Mouse (Mus musculus): ENCODE measurements around the gene Tubg2.

The Tubg2 gene

DNA sequence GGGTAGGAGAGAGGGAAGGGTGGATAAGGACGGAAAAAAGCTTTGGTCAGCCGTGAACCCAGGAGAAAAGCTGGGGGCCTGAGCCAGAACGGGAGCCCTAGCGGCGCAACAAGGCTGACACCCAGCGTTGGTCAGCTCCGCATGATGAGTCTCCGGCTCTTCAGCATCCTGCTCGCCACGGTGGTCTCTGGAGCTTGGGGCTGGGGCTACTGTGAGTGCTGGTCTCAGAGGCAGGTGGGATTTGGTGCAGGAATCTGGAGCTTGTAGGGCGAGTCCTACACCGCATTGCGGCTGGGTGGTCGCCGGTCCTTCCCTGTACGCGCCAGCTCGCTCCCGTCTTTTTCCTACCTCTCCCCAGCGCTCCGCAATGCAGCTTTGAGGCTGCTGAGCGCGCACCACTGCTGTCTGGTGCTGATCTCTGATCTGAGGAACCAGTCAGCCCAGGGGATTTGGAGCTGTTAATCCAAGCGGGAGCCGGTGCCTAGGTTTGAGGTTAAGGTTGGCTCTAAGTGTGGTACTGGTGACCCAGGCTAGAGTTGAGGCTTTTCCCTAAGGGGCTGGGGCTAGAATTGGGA, 20.5 kb downstream of the Tubg2 start:
- in situ Hi-C loops (cut with MboI; ENCODE audit: unreplicated experiment in 2 of 2): loop anchor here (25.0 kb wide), 1 partner anchor 814 kb away; the partner anchor contains the start of gene Hap1 (in 2 of the 2)

DNA sequence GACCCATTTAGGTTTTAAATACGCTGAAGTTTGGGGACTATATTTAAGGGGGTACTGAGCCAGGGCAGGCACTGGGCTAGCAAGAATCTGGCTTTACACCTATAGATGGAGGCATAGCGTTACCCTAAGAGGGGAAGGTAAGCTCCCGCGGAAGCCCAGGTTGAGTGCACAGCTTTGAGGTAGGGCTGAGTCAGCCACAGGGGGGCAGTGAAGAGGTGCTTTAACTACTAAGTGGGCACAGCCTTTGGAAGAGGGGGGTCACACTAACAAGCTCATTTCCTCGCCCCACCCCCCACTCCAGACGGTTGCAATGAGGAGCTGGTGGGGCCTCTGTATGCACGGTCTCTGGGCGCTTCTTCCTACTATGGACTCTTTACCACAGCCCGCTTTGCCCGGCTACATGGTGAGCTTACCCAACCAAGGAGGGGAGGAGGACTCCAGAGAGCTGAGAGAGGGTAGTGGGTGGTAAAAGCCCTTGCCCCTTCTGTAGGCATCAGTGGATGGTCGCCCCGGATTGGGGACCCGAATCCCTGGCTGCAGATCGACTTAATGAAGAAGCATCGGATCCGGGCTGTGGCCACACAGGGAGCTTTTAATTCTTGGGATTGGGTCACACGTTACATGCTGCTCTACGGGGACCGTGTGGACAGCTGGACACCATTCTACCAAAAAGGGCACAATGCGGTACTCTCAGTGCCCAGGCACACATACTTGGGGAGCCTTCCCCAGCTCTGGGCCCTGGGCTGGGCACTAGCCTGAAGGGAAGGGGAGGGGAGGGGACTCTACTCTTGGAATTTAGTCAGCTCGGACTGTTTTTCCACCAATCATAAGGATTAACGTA, 21.4 kb downstream of the Tubg2 start:
- in situ Hi-C loops (cut with MboI; ENCODE audit: unreplicated experiment in 2 of 2): loop anchor here (25.0 kb wide), 1 partner anchor 815 kb away; the partner anchor contains the start of gene Hap1 (in 2 of the 2)

DNA sequence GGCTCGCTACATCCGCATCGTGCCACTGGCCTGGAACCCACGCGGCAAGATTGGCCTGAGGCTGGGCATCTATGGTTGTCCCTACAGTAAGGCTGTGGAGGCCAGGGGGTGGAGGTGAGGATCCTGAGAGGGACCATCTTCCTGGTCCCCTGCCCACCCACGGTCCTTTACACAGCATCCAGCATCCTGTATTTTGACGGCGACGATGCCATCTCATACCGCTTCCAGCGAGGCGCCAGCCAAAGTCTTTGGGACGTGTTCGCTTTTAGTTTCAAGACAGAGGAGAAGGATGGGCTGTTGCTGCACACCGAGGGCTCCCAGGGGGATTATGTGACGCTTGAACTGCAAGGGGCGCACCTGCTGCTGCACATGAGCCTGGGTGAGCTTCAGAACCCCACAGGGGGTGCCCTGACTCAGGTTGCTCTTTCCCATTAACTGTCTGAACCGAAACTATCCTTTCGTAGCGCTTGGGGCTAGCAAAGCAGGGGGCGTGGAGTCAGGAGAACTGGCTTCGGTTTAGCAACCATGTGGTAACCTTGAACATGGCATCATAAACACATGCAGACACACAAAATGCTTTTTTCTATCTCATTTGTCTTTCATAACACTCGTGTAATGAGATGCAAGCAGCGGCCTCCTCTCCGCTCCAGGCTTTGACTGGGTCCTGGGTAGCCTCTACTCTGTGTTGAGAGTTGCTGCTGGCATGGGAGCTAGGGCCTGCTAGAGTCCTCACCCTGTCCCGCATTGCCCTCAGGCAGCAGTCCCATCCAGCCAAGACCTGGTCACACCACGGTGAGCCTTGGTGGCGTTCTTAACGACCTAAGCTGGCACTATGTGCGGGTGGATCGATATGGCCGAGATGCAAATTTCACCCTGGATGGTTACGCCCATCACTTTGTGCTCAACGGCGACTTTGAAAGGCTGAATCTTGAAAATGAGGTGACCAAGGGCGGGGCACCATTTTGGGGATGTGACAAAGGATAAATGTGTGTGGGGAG, 22.7 kb downstream of the Tubg2 start:
- in situ Hi-C loops (cut with MboI; ENCODE audit: unreplicated experiment in 2 of 2): loop anchor here (25.0 kb wide), 1 partner anchor 816 kb away; the partner anchor contains the start of gene Hap1 (in 2 of the 2)

DNA sequence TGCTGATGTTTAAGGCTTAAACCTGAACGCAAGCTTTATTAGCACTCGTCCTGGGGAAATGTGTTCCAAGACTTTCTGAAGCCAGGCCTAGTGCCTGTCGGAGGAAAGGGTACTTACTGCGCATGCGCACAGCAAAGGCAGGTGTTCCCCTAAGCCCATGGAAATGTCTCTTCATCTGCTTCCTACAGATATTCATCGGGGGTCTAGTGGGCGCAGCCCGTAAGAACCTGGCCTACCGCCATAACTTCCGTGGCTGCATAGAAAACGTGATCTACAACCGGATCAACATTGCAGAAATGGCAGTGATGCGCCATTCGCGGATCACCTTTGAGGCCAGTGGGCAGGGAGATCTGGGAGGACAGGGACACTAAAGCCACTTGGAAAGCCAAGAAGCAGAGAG, 23.6 kb downstream of the Tubg2 start:
- in situ Hi-C loops (cut with MboI; ENCODE audit: unreplicated experiment in 2 of 2): loop anchor here (25.0 kb wide), 1 partner anchor 817 kb away; the partner anchor contains the start of gene Hap1 (in 2 of the 2)

DNA sequence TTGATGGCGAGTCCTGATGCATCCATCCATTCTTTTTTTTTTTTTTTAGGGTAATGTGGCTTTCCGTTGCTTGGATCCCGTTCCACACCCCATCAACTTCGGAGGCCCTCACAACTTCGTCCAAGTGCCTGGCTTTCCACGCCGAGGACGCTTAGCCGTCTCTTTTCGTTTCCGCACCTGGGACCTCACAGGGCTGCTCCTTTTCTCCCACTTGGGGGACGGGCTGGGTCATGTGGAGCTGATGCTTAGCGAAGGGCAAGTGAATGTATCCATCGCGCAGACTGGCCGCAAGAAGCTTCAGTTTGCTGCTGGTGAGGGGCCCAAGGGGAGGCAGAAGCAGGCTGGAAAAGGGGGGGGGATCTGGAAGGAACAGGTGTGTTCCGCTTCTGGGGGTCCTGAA, 24.6 kb downstream of the Tubg2 start:
- in situ Hi-C loops (cut with MboI; ENCODE audit: unreplicated experiment in 2 of 2): loop anchor here (5.0 to 25.0 kb wide), 3 partner anchors 98 to 818 kb away; partner anchors contain the start of genes Hap1 (in 2 of the 2) and Coasy (in 1 of the 2)

DNA sequence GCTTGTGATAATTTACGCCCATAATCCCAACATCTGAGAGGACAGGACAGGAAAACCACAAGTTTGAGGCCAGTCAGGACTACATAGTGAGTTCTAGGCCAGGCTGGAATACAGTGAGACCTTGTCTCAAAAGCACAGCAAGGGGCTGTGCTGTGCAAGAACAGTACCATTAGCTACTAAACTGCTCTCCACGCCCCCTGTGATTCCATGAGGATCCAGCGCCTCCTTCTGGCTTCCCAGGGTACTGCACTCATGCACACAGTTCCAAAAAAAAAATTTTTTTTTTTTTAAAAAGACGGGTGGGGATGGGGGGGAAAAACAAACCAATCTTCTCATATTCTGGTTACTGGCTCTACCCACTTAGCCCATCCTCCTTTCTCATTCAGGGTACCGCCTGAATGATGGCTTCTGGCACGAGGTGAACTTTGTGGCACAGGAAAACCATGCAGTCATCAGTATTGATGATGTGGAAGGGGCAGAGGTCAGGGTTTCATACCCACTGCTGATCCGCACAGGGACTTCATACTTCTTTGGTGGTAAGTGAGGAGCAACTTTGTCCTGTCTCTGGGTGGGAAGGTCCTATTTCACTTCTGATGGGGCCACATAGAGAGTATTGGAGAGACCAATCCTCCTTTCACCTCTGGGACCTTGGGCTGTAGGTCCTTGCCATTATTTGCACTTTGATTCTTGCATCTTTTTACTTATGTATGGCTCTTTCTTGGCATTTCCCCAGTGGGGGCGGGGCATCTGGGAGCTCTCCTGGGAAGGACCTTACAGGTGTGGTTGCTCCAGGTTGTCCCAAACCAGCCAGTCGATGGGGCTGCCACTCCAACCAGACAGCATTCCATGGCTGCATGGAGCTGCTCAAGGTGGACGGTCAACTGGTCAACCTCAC, 25.4 kb downstream of the Tubg2 start:
- in situ Hi-C loops (cut with MboI; ENCODE audit: unreplicated experiment in 2 of 2): loop anchor here (5.0 to 25.0 kb wide), 3 partner anchors 99 to 819 kb away; partner anchors contain the start of genes Hap1 (in 2 of the 2) and Coasy (in 1 of the 2)

DNA sequence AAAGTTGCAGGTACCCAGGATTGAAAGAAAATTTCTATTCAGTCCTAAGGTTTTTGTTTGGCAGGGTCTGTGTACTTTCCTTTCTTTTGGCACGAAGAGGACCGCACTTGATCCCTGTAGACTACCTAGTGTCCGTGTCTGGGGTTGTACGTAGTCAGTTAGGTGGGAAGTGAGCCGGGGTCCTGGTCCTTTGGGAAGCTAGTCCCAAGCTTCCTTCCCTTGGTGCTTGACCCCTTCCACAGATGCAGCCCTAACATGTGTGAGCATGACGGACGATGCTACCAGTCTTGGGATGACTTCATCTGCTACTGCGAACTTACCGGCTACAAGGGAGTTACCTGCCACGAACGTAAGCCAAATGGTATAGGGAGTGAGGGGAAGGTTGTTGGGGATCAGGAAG, 26.3 kb downstream of the Tubg2 start:
- in situ Hi-C loops (cut with MboI; ENCODE audit: unreplicated experiment in 2 of 2): loop anchor here (5.0 to 25.0 kb wide), 3 partner anchors 100 to 820 kb away; partner anchors contain the start of genes Hap1 (in 2 of the 2) and Coasy (in 1 of the 2)

DNA sequence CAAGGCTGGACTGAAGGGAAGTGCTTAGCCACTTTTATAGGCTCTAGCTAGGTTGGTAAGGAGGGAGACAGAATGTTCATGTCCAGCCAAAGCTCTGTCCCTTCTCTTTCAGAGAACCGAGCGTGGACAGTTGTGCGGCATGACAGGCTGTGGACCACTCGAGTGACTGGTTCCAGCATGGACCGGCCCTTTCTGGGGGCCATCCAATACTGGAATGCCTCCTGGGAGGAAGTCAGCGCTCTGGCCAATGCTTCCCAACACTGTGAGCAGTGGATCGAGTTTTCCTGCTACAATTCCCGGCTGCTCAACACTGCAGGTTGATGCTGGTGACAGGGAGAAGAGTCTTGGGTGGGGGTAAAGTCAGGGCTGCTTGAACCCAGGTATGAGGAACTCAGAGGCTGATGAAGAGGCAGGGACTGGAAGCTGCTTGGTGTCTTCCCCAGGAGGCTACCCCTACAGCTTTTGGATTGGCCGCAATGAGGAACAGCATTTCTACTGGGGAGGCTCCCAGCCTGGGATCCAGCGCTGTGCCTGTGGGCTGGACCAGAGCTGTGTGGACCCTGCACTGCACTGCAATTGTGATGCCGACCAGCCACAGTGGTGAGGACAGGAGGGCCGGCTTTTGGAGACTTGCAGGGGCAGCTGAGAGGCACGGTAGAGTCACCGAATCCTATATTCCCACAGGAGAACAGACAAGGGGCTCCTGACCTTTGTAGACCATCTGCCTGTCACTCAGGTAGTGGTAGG, 27.2 kb downstream of the Tubg2 start:
- in situ Hi-C loops (cut with MboI; ENCODE audit: unreplicated experiment in 2 of 2): loop anchor here (5.0 to 25.0 kb wide), 3 partner anchors 101 to 821 kb away; partner anchors contain the start of genes Hap1 (in 2 of the 2) and Coasy (in 1 of the 2)

DNA sequence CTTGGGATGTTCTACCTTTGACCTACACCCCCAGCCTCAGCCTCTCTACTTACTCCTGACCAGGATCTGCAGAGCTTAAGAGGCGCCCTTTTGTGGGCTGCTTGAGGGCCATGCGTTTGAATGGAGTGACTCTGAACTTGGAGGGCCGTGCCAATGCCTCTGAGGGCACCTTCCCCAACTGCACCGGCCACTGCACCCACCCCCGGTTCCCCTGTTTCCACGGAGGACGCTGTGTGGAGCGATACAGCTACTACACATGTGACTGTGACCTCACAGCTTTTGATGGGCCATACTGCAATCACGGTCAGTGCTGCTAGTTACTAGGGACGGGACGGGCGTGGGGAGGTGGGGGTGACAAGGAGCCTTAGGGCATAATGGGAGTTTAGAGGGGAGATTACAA, 29.3 kb downstream of the Tubg2 start:
- in situ Hi-C loops (cut with MboI; ENCODE audit: unreplicated experiment in 2 of 2): loop anchor here (5.0 to 25.0 kb wide), 3 partner anchors 103 to 823 kb away; partner anchors contain the start of genes Hap1 (in 2 of the 2) and Coasy (in 1 of the 2)

DNA sequence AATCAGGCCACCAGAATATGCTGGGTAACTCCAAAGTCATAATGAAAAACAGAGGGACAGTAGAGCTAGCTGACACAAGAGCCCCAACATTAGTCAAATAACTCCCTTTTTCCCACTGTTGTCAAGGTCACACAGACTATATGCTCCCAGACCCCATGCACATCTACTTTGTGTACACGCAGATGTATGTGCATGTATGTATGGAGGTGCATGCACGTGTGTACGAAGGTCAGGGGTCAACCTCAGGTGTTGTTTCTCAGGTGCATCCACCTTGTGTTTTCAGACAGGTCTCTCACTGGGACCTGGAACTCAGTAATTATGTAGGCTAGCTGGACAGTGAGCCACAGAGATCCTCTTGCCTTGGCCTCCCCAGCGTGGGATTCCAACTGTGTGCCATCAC, 29.7 kb downstream of the Tubg2 start:
- in situ Hi-C loops (cut with MboI; ENCODE audit: unreplicated experiment in 2 of 2): loop anchor here (25.0 kb wide), 1 partner anchor 823 kb away; the partner anchor contains the start of gene Hap1 (in 2 of the 2)

DNA sequence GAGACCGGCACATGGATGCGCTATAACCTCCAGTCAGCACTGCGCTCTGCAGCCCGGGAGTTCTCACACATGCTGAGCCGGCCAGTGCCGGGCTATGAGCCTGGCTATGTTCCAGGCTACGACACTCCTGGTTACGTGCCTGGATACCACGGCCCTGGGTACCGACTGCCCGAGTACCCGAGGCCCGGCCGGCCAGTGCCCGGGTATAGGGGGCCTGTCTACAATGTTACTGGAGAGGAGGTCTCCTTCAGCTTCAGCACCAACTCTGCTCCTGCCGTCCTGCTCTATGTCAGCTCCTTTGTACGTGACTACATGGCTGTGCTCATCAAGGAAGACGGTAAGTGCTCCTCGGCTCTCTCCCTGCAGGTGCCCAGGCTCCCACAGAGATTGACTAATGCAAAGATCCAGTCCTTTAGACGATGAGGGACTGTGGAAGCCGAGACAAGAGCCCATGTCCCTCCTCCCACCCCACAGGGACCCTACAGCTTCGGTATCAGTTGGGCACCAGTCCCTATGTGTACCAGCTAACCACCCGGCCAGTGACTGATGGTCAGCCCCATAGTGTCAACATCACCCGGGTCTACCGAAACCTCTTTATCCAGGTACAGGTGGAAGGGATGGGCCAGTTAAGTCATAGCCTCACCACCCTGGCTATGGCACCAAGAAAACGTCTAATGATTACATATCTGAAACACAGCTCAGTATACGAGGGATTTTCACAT, 31.0 kb downstream of the Tubg2 start:
- in situ Hi-C loops (cut with MboI; ENCODE audit: unreplicated experiment in 2 of 2): loop anchor here (25.0 kb wide), 1 partner anchor 824 kb away; the partner anchor contains the start of gene Hap1 (in 2 of the 2)

DNA sequence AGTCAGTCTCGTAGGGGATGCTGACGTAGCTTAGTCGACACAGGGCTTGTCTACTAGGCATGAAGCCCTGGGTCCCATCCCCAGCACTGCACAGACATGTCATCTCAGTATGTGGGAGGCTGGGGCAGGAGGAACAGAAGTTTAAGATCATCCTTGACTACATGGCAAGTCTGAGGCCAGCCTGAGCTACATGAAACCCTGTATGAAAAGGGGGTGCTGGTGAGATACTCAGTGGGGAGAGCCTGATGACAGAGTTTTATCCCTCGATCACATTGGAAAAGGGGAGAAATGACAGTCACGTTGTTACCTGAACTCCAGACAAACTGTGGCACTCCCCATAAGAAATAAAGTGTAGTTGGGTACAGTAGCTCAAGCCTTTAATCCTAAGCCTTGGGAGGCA, 31.8 kb downstream of the Tubg2 start:
- in situ Hi-C loops (cut with MboI; ENCODE audit: unreplicated experiment in 2 of 2): loop anchor here (25.0 kb wide), 1 partner anchor 825 kb away; the partner anchor contains the start of gene Hap1 (in 2 of the 2)

DNA sequence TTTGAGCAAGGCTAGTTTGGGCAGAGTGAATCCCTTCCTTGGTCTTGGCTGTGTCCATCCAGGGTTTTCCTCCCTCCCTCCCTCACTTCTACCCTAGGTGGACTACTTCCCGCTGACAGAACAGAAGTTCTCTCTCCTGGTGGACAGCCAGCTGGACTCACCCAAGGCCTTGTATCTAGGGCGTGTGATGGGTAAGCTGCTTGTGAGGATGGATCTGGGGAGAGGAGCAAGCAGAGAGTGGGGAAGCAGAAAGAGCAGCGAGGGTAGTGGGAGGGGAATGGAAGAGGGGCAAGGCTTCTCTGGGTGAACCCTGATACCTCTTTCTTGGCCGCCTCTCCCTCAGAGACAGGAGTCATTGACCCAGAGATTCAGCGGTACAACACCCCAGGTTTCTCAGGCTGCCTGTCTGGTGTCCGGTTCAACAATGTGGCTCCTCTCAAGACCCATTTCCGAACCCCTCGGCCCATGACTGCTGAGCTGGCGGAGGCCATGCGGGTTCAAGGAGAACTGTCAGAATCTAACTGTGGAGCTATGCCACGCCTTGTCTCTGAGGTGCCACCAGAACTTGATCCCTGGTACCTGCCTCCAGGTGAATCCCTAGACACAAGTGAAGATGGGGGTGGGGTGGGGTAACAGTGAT, 32.6 kb downstream of the Tubg2 start:
- in situ Hi-C loops (cut with MboI; ENCODE audit: unreplicated experiment in 2 of 2): loop anchor here (25.0 kb wide), 1 partner anchor 826 kb away; the partner anchor contains the start of gene Hap1 (in 2 of the 2)

DNA sequence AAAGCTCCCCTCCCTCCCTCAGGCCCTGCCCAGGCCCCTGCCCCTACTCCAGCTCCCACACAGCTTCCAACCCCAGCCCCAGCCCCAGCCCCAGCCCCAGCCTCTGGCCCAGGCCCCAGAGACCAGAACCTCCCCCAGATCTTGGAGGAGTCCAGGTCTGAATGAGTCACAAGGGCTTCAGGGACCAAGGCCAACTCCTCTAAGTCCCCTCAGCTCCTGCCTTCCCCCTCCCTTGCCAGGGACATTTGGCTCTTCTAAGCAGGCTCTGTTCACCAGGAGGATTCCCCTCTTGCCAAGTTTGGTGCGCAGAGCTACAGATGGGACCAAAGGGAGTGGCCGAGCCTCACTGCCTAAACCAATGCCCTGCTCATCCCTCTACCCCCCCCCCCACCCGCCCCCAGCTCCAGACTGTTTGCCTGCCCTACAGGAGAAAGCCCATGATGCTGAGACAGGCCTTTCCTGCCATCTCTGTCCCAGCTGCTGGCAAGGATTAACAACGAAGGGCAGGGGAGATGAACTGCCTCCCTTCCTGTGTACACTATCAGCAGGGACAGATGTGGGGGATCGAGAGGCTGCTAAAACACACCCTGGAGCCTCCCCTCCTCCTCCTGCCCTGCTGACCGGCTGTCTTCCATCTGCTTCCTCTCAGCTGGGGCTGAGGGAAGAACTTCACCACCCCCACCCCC, 33.9 kb downstream of the Tubg2 start:
- in situ Hi-C loops (cut with MboI; ENCODE audit: unreplicated experiment in 2 of 2): loop anchor here (25.0 kb wide), 1 partner anchor 827 kb away; the partner anchor contains the start of gene Hap1 (in 2 of the 2)

DNA sequence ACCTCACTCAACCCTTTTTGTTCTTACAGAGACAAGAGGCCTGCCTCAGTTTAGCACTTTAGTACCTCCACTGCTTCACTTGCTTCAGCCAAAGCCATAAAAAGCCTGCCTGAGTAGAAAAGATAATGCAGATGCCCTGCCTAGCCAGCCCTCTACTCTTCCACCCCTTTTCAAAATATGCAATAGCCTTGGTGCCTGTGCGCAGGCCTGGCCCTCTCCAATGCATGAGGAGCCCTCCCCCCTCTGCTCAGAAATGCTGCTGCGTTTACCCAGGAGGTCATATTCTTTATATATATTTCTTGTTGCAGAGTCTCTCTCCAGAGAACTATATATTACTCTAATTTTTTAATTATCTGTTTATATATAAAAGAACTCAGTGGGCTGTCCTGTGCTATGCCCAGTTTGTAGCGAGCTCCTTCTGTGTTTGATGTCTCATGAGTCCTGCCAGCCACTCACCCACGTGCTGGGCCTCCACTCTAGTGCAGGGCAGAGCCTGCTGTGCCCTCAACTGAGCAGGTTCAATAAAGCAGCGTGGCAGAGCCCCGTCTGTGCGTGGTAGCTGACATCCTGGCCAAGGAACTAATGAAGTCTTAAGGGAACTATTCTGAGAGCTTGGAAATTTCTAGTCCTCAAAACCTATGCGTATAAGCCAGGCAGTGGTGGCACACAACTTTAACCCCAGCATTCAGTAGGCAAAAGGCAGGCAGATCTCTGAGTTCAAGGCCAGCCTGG, 34.6 kb downstream of the Tubg2 start:
- in situ Hi-C loops (cut with MboI; ENCODE audit: unreplicated experiment in 2 of 2): loop anchor here (25.0 kb wide), 1 partner anchor 828 kb away; the partner anchor contains the start of gene Hap1 (in 2 of the 2)

Data from v-Abl transformed pro-B cells (cell line).